Mouse (Mus musculus) limb, embryonic 14.5 days (tissue): ENCODE results near the gene Map2k6. TPM values are rescaled to one million over a fixed set of nuclear protein-coding genes. Genes with fewer than 3 reads are reported as not detected.
A peak's percentile ranks its signal among the peaks of the same experiment; 100 is the strongest.

Source experiments
- ATAC-seq: fragments of 200-750 bp; cut with Nextera tagmentation; 2 replicates; pipeline ENCODE4 v1.8.0; 2017; ENCODE audit warnings: low read depth, moderate number of reproducible peaks, moderate TSS enrichment; ENCODE audit not compliant: low FRiP score
- DNase-seq: peaks from one replicate; pipeline ENCODE4 v3.0.0-alpha.2; 2015; ENCODE audit warnings: low spot score
- H3K27ac ChIP-seq: fragments of 300-500 bp; sonication (generic); replicated peaks from 2 replicates; pipeline ENCODE4 v1.5.1; 2014; ENCODE audit warnings: low read depth, mild to moderate bottlenecking, low read length, moderate library complexity, mixed read lengths
- H3K27me3 ChIP-seq: fragments of 300-500 bp; sonication (generic); 2 replicates; pipeline ENCODE4 v1.6.1; 2014; ENCODE audit warnings: low read length, mixed read lengths; ENCODE audit not compliant: control insufficient read depth, insufficient read depth
- H3K36me3 ChIP-seq: fragments of 300-500 bp; sonication (generic); 2 replicates; pipeline ENCODE4 v1.6.1; 2014; ENCODE audit warnings: mild to moderate bottlenecking, low read length, moderate library complexity, mixed read lengths; ENCODE audit not compliant: control insufficient read depth, insufficient read depth
- H3K4me1 ChIP-seq: fragments of 300-500 bp; sonication (generic); 2 replicates; pipeline ENCODE4 v1.6.1; 2014; ENCODE audit warnings: antibody characterized with exemption, low read length, mixed read lengths; ENCODE audit not compliant: control insufficient read depth, insufficient read depth
- H3K4me2 ChIP-seq: fragments of 300-500 bp; sonication (generic); replicated peaks from 2 replicates; pipeline ENCODE4 v1.6.1; 2014; ENCODE audit warnings: low read depth, mild to moderate bottlenecking, low read length, moderate library complexity; ENCODE audit not compliant: severe bottlenecking
- H3K4me3 ChIP-seq: fragments of 300-500 bp; sonication (generic); replicated peaks from 2 replicates; pipeline ENCODE4 v1.5.1; 2014; ENCODE audit warnings: low read length
- H3K9ac ChIP-seq: fragments of 300-500 bp; sonication (generic); 2 replicates; pipeline ENCODE4 v1.6.1; 2014; ENCODE audit warnings: mild to moderate bottlenecking, low read depth, low read length, moderate library complexity; ENCODE audit not compliant: severe bottlenecking
- H3K9me3 ChIP-seq: fragments of 300-500 bp; sonication (generic); 2 replicates; pipeline ENCODE4 v1.6.1; 2016; ENCODE audit warnings: low read length; ENCODE audit not compliant: control insufficient read depth
- POLR2A ChIP-seq: fragments of 200-500 bp; IDR thresholded peaks from 2 replicates; pipeline ENCODE4 v1.8.0; 2012; ENCODE audit warnings: inconsistent platforms, mild to moderate bottlenecking, moderate library complexity, borderline replicate concordance; ENCODE audit not compliant: insufficient read depth, insufficient read length; ENCODE audit errors: extremely low read depth
- WGBS: fragments of 180-500 bp; shearing (Covaris S2); extraction: QIAGEN DNeasy Blood & Tissue Kit; methylation state at CpG from one replicate; pipeline ENCODE4 v1.1.7; 2014; 5-methylcytosine and 5-hydroxymethylcytosine counted together
- polyA plus RNA-seq, 2 experiments: library from polyadenylated mRNA; depleted of rRNA in 1 of 2; stranded (reverse) in 1 of 2; unstranded in 1 of 2; fragments of >200 nt; fragmentation: Nextera tagmentation in 1 of 2; extraction: Ambion mirVana in 1 of 2; gene quantifications; 2 replicates each; pipeline versions ENCODE4 v1.2.1 to v1.2.3; 2012 to 2014

Gene Map2k6
- polyA plus RNA-seq, 2 experiments: 17.4 to 23.7 TPM

- peaks cover 11% of the 10 kb centered on the region for H3K4me1 ChIP-seq
- H3K27me3 ChIP-seq: no peaks in the 10 kb centered on the region
- no peak overlapping the region for H3K4me2 ChIP-seq
- ATAC-seq (no peak), DNase-seq (no peak)
- H3K27ac ChIP-seq: no peak overlapping the region
- no peak overlapping the region for H3K4me3 ChIP-seq
- no peak for TF ChIP-seq POLR2A
- H3K36me3 ChIP-seq: no peaks in the 10 kb centered on the region
- 56% methylated on average over 18 of the region's 18 CpGs for WGBS
- no peak overlapping the region for H3K9ac ChIP-seq
- no peaks in the 10 kb centered on the region for H3K9me3 ChIP-seq
Observed at GRCm38 (mm10) chr11:110477961-110478869, 79.3 kb downstream of the Map2k6 start.

- H3K27me3 ChIP-seq: no peaks in the 10 kb centered on the region
- H3K9me3 ChIP-seq: no peaks in the 10 kb centered on the region
- 4% methylated on average over 6 of the region's 6 CpGs for WGBS
- no peak overlapping the region for H3K27ac ChIP-seq
- peak overlapping the region; percentile 47 for H3K4me2 ChIP-seq
- 0 out of 2 replicates have a peak overlapping the region, but pooled peaks have one; percentile 22 for H3K9ac ChIP-seq
- H3K4me1 ChIP-seq: peaks cover 11% of the 10 kb centered on the region
- DNase-seq (peak; percentile 57), ATAC-seq (no peak; the same call in 1 of the 2 replicates)
- TF ChIP-seq POLR2A: no peak
- no peaks in the 10 kb centered on the region for H3K36me3 ChIP-seq
- no peak overlapping the region for H3K4me3 ChIP-seq
Observed at GRCm38 (mm10) chr11:110478978-110479384, 80.1 kb downstream of the Map2k6 start.

GRCm38 (mm10) chr11:110481406-110481805, 82.5 kb downstream of the Map2k6 start:
- no peaks in the 10 kb centered on the region for H3K27me3 ChIP-seq
- no peak for TF ChIP-seq POLR2A
- H3K36me3 ChIP-seq: no peaks in the 10 kb centered on the region
- DNase-seq: no peak
- 50% methylated on average over 2 of the region's 2 CpGs for WGBS
- H3K27ac ChIP-seq: no peak overlapping the region
- no peak for ATAC-seq
- H3K4me2 ChIP-seq: no peak overlapping the region
- H3K9ac ChIP-seq: no peak overlapping the region
- no peak overlapping the region for H3K4me3 ChIP-seq
- no peaks in the 10 kb centered on the region for H3K9me3 ChIP-seq
- peaks cover 11% of the 10 kb centered on the region for H3K4me1 ChIP-seq

- peak overlapping the region; percentile 49; the same call in 1 of the 2 replicates for H3K27ac ChIP-seq
- H3K36me3 ChIP-seq: no peaks in the 10 kb centered on the region
- H3K9ac ChIP-seq: no peak overlapping the region
- WGBS: 64% methylated on average over 8 of the region's 8 CpGs
- DNase-seq (no peak), ATAC-seq (0 out of 2 replicates have a peak, but pooled peaks have one; percentile 14)
- H3K4me1 ChIP-seq: peaks cover 11% of the 10 kb centered on the region
- H3K4me3 ChIP-seq: no peak overlapping the region
- H3K27me3 ChIP-seq: no peaks in the 10 kb centered on the region
- H3K9me3 ChIP-seq: no peaks in the 10 kb centered on the region
- no peak for TF ChIP-seq POLR2A
- H3K4me2 ChIP-seq: no peak overlapping the region
Observed at GRCm38 (mm10) chr11:110482176-110482575, 83.3 kb downstream of the Map2k6 start.

GRCm38 (mm10) chr11:110482649-110483048, 83.7 kb downstream of the Map2k6 start:
- Histone ChIP-seq H3K4me3 (no peak overlapping the region), H3K36me3 (no peaks in the 10 kb centered on the region), H3K27ac (0 out of 2 replicates have a peak overlapping the region, but pooled peaks have one; percentile 49), H3K4me2 (no peak overlapping the region), H3K9ac (no peak overlapping the region), H3K9me3 (no peaks in the 10 kb centered on the region), H3K4me1 (peaks cover 11% of the 10 kb centered on the region), H3K27me3 (no peaks in the 10 kb centered on the region)
- 42% methylated on average over 4 of the region's 4 CpGs for WGBS
- TF ChIP-seq POLR2A: no peak
- DNase-seq: peak; percentile 55
- peak; percentile 64 for ATAC-seq
